ENCODE assay signal across 14 mouse cellular contexts in genomic region chr9:62337924-62338635, GRCm38 (mm10). TPM values are rescaled to one million over a fixed set of nuclear protein-coding genes. Genes with fewer than 3 reads are reported as not detected.
DNase-seq lines count a peak whose midpoint lies in the region; ATAC-seq and TF ChIP-seq lines count a peak whose summit lies in the region.
"Had no signal": no experiment of that assay in that cellular context is flagged by ENCODE, and none has a peak within 500 bp of the region (broad histone marks: within the 10 kb centered on the region; RNA-seq: fewer than 3 reads in every experiment).

No protein-coding gene starts in this region.

- TF ChIP-seq CTCF in liver, adult 2 months (IDR thresholded peaks at IDR 0.05; ENCODE audit: low read depth, low read length) = no peak
- no peak for TF ChIP-seq CTCF in layer of hippocampus, adult 2 months (conservative IDR thresholded peaks at IDR 0.05)

- no peaks in the 10 kb centered on the region for H3K27me3 ChIP-seq in liver, adult 2 months (ENCODE audit: control insufficient read depth, insufficient read depth, low read length)
- no peaks in the 10 kb centered on the region for H3K27me3 ChIP-seq in heart, embryonic 15.5 days
- H3K27me3 ChIP-seq: limb, embryonic 12.5 days; neural tube, embryonic 13.5 days had no signal

- H3K4me3 ChIP-seq in liver, adult 2 months (ENCODE audit: insufficient read depth, low read depth, low read length) = no peak overlapping the region
- H3K4me3 ChIP-seq in heart, embryonic 15.5 days = no peak overlapping the region
- H3K4me3 ChIP-seq in layer of hippocampus, adult 2 months = no peak overlapping the region
- H3K4me3 ChIP-seq: erythroblast, embryonic 14.5 days; limb, embryonic 12.5 days; neural tube, embryonic 13.5 days had no signal

- DNase-seq in cerebellum, adult 18-20 months = peak; percentile 69 to 79
- no peak for DNase-seq in cerebellum, postnatal 4 days (ENCODE audit: low spot score in 2 of 2)
- peak; percentile 64 for DNase-seq in liver, adult 2 months (ENCODE audit: extremely low read depth, low read depth, low spot score)
- DNase-seq in liver = no peak
- peak; percentile 56 for DNase-seq in lung, postnatal 25 days (ENCODE audit: low spot score)
- no peak for DNase-seq in layer of hippocampus, adult 2 months (ENCODE audit: low spot score in 2 of 2)
- DNase-seq: right cerebral cortex, postnatal 25 days had no signal

- H3K36me3 ChIP-seq in liver, adult 2 months (ENCODE audit: control insufficient read depth, insufficient read depth, low read length) = no peaks in the 10 kb centered on the region
- no peaks in the 10 kb centered on the region for H3K36me3 ChIP-seq in heart, embryonic 15.5 days
- H3K36me3 ChIP-seq: limb, embryonic 12.5 days; neural tube, embryonic 13.5 days had no signal

- ATAC-seq in heart, embryonic 15.5 days (replicated peaks; ENCODE audit: insufficient number of reproducible peaks, insufficient read depth, low FRiP score, low read depth) = no peak
- no peak for ATAC-seq in inflammation-experienced regulatory T-cells, adult 6 months

- H3K9ac ChIP-seq in liver, adult 2 months (ENCODE audit: low read depth, low read length) = no peak overlapping the region
- no peak overlapping the region for H3K9ac ChIP-seq in heart, embryonic 15.5 days
- H3K9ac ChIP-seq: limb, embryonic 12.5 days; neural tube, embryonic 13.5 days had no signal

- H3K4me2 ChIP-seq in heart, embryonic 15.5 days = no peak overlapping the region
- H3K4me2 ChIP-seq: limb, embryonic 12.5 days; neural tube, embryonic 13.5 days had no signal

- no peak for TF ChIP-seq POLR2A in liver, adult 2 months (IDR thresholded peaks at IDR 0.05; ENCODE audit: extremely low read depth, insufficient read depth, low read length)

- H3K79me2 ChIP-seq in liver, adult 2 months (ENCODE audit: control insufficient read depth, insufficient read depth, low read length) = peaks cover 15% of the 10 kb centered on the region; the same call in 1 of the 2 replicates

- H3K9me3 ChIP-seq in heart, embryonic 15.5 days (replicated peaks) = no peaks in the 10 kb centered on the region

- no peak overlapping the region for H3K27ac ChIP-seq in liver, adult 2 months (replicated peaks; ENCODE audit: insufficient read depth, low read depth, low read length)
- H3K27ac ChIP-seq in heart, embryonic 15.5 days = peak overlapping the region; percentile 61
- H3K27ac ChIP-seq in layer of hippocampus, adult 2 months = no peak overlapping the region; the same call in 1 of the 2 replicates
- H3K27ac ChIP-seq: limb, embryonic 12.5 days; neural tube, embryonic 13.5 days had no signal

- WGBS in liver, adult 2 months = 65% methylated on average over 4 of the region's 4 CpGs
- 46% methylated on average over 4 of the region's 4 CpGs for WGBS in heart, embryonic 15.5 days

- H3K4me1 ChIP-seq in liver, adult 2 months (ENCODE audit: control insufficient read depth, insufficient read depth, low read length) = 0 out of 2 replicates have a peak, but pooled peaks cover 7% of the 10 kb centered on the region
- peaks cover 22% of the 10 kb centered on the region for H3K4me1 ChIP-seq in heart, embryonic 15.5 days (replicated peaks)

RNA-seq across cellular contexts. Expression of gene Anp32a, which starts 3.0 kb away (rescaled TPM):
- 78.8 and 96.2 TPM in 2 replicates for total RNA-seq in liver, adult 2 months (2014; rRNA removed)
- polyA plus RNA-seq in liver, adult 2 months (2012; rRNA removed) = 27.3 and 32.2 TPM in 2 replicates
- polyA plus RNA-seq in heart, embryonic 15.5 days (2015; fragmentation: Nextera tagmentation; extraction: Ambion mirVana) = 128 and 176 TPM in 2 replicates
- total RNA-seq in layer of hippocampus, adult 2 months (2021) = 100 to 1,000 TPM; 350 to 351 TPM
- polyA plus RNA-seq in inflammation-experienced regulatory T-cells, adult 6 months (2017; shearing (Covaris generic)) = 100 to 1,000 TPM in 2 of 3 experiments, 10 to 100 TPM in 1; 81.5 to 158 (median 100) TPM

RNA-seq across cellular contexts. Expression of gene Spesp1, which starts 56.1 kb away (rescaled TPM):
- total RNA-seq in liver, adult 2 months (2014; rRNA removed) = not detected in 2 replicates
- polyA plus RNA-seq in liver, adult 2 months (2012; rRNA removed) = not detected in 2 replicates
- not detected in 2 replicates for polyA plus RNA-seq in heart, embryonic 15.5 days (2015; fragmentation: Nextera tagmentation; extraction: Ambion mirVana)
- under 1 TPM; 0.22 to 0.31 TPM for total RNA-seq in layer of hippocampus, adult 2 months (2021)
- not detected for polyA plus RNA-seq in inflammation-experienced regulatory T-cells, adult 6 months (2017; shearing (Covaris generic))
- total RNA-seq: megakaryocyte-erythroid progenitor cell, adult 5-6 weeks had no signal
- polyA plus RNA-seq: erythroblast, embryonic 14.5 days; limb, embryonic 12.5 days; neural tube, embryonic 13.5 days; stomach, embryonic 16.5 days had no signal

Comparison
In these comparisons a context has a peak if more than half of its experiments do, and no peak if none do; other contexts are left out.
1. DNase-seq: peak in cerebellum, adult 18-20 months (2 of 2), liver, adult 2 months (single experiment) and lung, postnatal 25 days (single experiment); none in cerebellum, postnatal 4 days (0 of 2), liver (single experiment) and layer of hippocampus, adult 2 months (0 of 2).